Mouse (Mus musculus) embryo, embryonic 11 days (tissue): Measurements from ENCODE around the gene Rpl13a.
A peak's percentile ranks its signal among the peaks of the same experiment; 100 is the strongest.
"Not testable (repeated sequence)": the region's sequence is repeated elsewhere in the genome, so short reads cannot be mapped to it uniquely, and the experiment has no call there.

ENCODE experiments used
- DNase-seq: peaks from one replicate; pipeline ENCODE4 v3.0.0-alpha.2; 2015

Gene Rpl13a

DNA sequence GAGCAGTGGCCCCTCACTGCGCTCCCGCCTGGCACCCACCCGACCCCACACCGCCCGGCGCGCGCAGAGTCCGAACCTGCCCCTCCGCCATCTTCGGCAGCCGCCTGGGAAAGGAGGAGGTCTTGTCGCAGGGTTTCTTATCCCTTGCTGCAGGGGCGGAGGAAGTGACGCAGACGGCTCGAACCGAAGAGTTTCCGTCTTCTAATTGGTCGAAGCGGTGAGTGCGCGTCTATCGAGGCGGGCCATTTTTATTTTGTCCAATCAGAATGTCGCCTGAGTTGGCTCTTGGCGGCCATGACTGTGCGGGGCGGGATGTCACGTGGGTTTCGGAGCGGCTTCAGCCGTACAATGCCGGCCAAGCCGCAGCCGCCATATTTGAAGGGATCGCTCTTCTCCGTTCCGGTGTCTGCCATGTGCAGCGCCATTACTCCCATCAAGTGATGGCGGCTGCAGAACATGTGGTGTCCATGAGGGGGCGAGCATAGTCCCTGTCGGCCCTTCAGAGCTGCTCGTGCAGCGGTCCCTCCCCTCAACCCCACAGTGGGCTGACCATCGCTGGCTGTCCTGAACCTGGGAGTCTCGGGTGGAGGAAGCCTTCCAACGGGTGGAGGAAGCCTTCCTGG lies at the start of gene Rpl13a:
Gene Rpl13a (minus strand): TSS at position 138 of the 623 bp plus-strand sequence.
- peak; percentile 99 for DNase-seq

GRCm38 (mm10) chr7:45176356-45176755 lies 47.8 kb upstream of the Rpl13a start:
- no peak for DNase-seq

GRCm38 (mm10) chr7:45175929-45176328 lies 47.4 kb upstream of the Rpl13a start:
- no peak for DNase-seq

DNA sequence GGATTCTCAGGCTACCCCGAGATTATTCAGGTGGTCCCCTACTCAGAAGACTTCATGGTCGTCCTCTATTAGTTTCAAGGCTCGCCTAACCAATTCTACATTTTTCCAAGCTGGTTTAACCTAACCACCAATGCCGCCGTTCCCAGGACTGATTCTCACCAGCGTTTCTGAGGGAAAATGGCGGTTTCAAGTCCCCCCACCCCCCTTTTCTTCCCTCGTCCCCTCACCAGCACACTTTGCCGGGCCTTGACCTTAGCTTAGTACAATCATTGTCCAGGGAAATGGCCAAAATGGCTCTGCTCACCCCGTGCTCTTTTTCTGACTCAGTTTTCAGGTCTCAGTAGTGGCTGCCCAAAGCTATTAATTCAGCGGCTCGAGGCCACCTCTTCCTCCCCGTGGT lies 46.8 kb upstream of the Rpl13a start:
- DNase-seq = no peak

GRCm38 (mm10) chr7:45174567-45175280 lies 46.2 kb upstream of the Rpl13a start:
- DNase-seq = no peak

GRCm38 (mm10) chr7:45173772-45174171 lies 45.2 kb upstream of the Rpl13a start:
- DNase-seq = not testable (repeated sequence)

DNA sequence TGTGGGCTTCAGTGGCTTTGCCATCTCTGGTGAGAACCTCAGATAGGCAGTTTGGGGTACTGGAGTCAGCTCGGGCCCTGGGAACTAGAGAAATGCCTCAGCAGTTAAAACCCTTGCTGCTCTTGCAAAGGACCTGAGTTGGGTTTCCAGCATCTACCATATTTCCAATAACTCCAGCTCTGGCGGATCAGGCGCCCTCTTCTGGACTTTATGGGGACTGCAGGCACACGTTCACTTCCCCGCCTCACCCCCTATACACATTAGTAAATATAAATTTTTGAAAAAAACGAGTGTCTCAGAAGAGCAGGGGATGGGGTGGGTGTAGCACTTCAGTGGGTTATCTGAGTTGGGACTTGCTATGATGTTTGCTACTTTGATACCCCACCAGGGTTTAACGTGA lies 44.4 kb upstream of the Rpl13a start:
- no peak for DNase-seq

- no peak for DNase-seq
These were observed 40.9 kb upstream of the Rpl13a start for GRCm38 (mm10) chr7:45169495-45169894.

GRCm38 (mm10) chr7:45168656-45169055 lies 40.1 kb upstream of the Rpl13a start:
- no peak for DNase-seq

- peak; percentile 42 for DNase-seq
These were observed 39.3 kb upstream of the Rpl13a start for GRCm38 (mm10) chr7:45167761-45168445.

DNA sequence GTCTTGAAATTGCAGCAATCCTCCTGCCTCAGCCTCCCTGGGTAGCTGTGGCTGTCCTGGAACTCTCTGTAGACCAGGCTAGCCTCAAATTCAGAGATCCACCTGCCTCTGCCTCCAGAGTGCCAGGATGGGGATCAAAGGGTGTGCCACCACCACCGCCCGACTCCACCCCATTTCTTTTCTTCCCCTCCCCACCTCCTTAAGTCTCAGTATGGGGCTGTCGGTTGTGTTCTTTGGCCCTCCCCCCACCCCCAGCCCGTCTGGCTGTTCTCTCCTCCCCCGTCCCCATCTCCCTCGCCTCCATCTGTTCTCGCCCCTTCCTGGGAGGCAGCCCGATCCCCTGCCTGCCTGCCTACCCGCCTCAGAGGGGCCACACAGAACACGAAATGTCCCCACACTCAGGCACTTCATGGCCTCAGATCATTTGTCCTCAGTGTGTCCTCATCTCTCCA lies 38.4 kb upstream of the Rpl13a start:
- no peak for DNase-seq

DNA sequence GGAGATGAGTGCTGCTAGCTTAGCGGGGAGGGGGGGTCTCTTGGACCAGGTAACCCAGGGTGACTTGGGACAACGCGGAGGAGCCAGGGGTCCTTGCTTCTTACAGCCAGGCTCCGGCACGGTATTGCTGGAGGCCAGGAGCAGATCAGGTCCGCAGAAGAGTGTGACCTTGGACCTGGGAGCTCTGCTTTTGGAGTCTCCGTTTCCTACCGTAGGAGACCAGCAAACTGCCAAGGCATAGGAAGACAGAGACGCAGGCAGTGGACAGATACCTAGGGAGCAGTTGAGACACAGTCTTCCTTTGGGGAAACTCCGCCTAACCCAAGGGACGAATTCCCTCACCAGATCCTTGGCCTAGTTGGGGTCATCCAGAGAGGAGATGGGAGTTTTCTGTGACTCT lies 37.1 kb upstream of the Rpl13a start:
- DNase-seq = no peak

- no peak for DNase-seq
These were observed 36.3 kb upstream of the Rpl13a start for GRCm38 (mm10) chr7:45164833-45165232.

DNA sequence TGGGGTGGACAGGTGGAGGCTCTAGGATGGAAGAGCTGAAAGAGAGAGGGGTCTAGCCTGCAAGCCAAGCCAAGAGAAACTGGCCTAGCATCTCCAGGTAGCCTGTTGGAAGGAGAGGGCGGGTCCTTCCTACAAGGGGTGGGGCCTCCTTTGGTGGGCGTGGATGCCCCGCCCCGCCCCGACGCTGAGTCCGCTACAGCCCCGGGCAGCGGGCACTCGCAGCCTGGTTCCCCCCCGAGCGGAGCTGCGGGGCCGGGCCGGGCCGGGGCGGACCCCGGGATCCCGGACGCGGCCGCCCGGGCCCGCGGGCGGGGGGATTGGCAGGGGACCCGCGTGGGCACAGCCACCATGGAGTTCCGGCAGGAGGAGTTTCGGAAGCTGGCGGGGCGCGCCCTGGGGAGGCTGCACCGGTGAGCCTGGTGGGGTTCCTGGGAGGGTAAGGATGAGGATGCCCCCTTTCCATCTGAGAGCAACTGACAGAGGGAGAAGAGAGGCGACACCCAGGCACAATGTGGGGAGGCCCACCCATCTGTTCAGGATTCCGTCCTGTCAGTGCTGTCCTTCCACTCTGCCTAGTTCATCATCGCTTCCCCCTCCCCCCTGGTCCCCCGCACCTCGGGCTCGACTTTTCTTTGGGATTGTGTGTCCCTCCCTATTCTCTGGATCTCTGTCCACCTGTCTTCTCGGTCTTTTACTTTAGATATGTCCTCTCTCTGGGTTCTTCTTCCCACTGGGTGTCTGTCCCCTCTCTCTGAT lies 35.4 kb upstream of the Rpl13a start, which contains the start of gene Slc17a7:
Gene Slc17a7 (plus strand): TSS at position 215 of the 756 bp plus-strand sequence.
- DNase-seq = peak; percentile 55

DNA sequence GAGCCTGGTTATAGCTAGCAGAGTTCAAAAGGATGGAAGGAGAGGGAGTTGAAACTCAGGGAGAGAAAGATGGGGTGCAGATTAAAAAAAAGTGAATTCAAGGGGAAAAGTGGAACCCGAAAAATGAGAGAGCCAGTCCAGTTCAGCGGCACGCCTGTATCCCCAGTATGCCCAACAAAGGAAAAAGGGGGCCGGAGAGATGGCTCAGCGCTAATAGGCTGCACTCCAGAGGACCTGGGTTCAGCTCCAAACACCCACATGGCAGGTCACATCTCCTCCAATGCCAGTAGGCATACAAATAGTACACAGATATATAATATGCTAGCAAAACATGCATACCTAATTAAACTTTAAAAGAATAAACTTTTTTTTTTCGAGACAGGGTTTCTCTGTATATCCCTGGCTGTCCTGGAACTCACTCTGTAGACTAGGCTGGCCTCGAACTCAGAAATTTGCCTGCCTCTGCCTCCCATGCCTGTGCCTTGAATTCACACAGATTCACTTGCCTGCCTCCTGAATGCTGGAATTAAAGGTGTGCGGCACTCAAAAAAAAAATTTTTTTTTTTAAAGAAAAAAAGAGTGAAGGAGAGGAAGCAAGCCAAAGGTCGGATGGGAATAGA lies 34.5 kb upstream of the Rpl13a start:
- no peak for DNase-seq

DNA sequence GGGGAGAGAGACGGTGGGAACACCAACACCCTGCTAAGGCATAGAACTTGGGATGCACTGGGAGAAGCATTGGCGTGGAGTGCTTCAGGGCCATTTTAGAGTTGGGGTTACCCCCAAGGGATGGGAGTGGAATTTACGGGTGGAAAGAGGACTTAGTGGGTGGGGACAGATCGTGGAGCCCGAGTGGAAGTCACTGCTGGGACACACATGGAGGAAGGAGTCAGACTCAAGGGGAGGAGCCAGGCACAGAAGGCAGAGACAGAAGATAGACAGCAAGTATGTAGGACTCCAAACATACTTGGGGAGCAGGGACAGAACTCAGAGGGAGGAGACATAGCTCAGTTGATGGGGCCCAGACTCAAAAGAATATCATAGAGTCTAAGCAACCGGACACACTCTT lies 34.0 kb upstream of the Rpl13a start:
- DNase-seq = no peak

- peak; percentile 94 for DNase-seq
These were observed 33.3 kb upstream of the Rpl13a start for GRCm38 (mm10) chr7:45161612-45162473.

- no peak for DNase-seq
These were observed 32.3 kb upstream of the Rpl13a start for GRCm38 (mm10) chr7:45160866-45161265.

GRCm38 (mm10) chr7:45160316-45160800 lies 31.8 kb upstream of the Rpl13a start:
- DNase-seq = no peak

DNA sequence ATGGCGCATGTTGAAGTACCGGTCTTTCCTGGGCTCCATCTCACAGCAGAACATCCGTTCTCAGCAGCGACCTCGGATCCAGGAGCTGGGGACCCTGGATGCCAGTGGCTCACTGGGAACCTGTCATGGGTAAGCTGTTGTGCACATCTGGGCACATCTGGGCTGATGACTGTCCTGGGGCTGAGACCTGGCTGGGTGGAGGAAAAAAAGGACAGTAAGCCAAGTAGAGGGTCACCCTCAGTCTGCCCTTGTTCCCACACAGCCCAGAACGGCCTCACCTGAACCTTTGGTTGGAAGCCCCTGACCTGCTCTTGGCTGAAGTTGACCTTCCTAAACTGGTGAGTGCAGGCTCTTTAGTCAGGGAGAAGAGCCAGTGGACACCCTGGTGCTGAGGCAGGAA lies 30.4 kb upstream of the Rpl13a start:
- DNase-seq = no peak

DNA sequence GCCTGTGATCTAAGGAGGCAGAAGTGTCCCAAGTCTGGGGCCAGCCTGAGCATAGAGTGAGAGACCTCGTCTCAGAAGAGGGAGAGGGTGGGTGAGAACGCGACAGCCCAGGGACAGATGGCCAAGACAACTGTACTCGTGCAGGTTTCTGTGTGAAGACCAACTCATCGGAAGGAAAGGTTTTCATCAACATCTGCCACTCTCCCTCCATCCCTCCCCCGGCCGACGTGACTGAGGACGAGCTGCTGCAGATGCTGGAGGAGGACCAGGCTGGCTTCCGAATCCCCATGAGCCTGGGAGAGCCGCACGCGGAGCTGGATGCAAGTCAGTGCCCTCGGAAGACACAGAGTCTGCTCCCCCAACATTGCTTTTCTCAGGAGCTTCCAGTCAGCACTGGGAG lies 28.9 kb upstream of the Rpl13a start:
- DNase-seq = no peak
